Mouse (Mus musculus) CH12.LX (cell line): ENCODE results near the gene Dlst.

Experiments used
- CHD2 ChIP-seq: IDR thresholded peaks from 2 replicates; pipeline ENCODE4 v1.6.1; 2011; ENCODE audit warnings: low read length, improper control_type of control experiment
- CTCF ChIP-seq, 2 experiments: IDR thresholded peaks in 1 of 2; conservative IDR thresholded peaks in 1 of 2; 2 replicates each; pipeline ENCODE4 v1.5.1; 2011 to 2012; ENCODE audit warnings: low read depth in 2 of 2, low read length in 2 of 2, improper control_type of control experiment in 1 of 2, inconsistent platforms in 1 of 2, mild to moderate bottlenecking in 1 of 2, moderate library complexity in 1 of 2
- E2F4 ChIP-seq: IDR thresholded peaks from 2 replicates; pipeline ENCODE4 v1.6.1; 2011; ENCODE audit warnings: low read depth, low read length, improper control_type of control experiment; ENCODE audit not compliant: insufficient replicate concordance
- EP300 ChIP-seq: IDR thresholded peaks from 2 replicates; pipeline ENCODE4 v1.6.1; 2011; ENCODE audit warnings: low read length, improper control_type of control experiment
- HCFC1 ChIP-seq: IDR thresholded peaks from 2 replicates; pipeline ENCODE4 v1.6.1; 2012; ENCODE audit warnings: low read depth, mild to moderate bottlenecking, inconsistent platforms, low read length, improper control_type of control experiment
- MAFK ChIP-seq: IDR thresholded peaks from 2 replicates; pipeline ENCODE4 v1.6.1; 2011; ENCODE audit warnings: low read length, improper control_type of control experiment; ENCODE audit not compliant: insufficient replicate concordance
- MAX ChIP-seq: IDR thresholded peaks from 2 replicates; pipeline ENCODE4 v1.6.1; 2011; ENCODE audit warnings: low read length, improper control_type of control experiment
- MXI1 ChIP-seq: IDR thresholded peaks from 2 replicates; pipeline ENCODE4 v1.6.1; 2011; ENCODE audit warnings: mild to moderate bottlenecking, low read depth, low read length, improper control_type of control experiment
- NRF1 ChIP-seq: IDR thresholded peaks from 2 replicates; pipeline ENCODE4 v1.6.1; 2014; ENCODE audit warnings: low read depth, mild to moderate bottlenecking, inconsistent platforms, low read length, improper control_type of control experiment, moderate library complexity
- POLR2A ChIP-seq: IDR thresholded peaks from 2 replicates; pipeline ENCODE4 v1.6.1; 2011; ENCODE audit warnings: low read depth, mild to moderate bottlenecking, improper control_type of control experiment, low read length
- USF1 ChIP-seq: IDR thresholded peaks from 2 replicates; pipeline ENCODE4 v1.6.1; 2014; ENCODE audit warnings: low read depth, mild to moderate bottlenecking, inconsistent platforms, low read length, improper control_type of control experiment
- ZKSCAN1 ChIP-seq: IDR thresholded peaks from 2 replicates; pipeline ENCODE4 v1.6.1; 2012; ENCODE audit warnings: low read depth, inconsistent platforms, low read length, improper control_type of control experiment, borderline replicate concordance
- ZNF384 ChIP-seq: IDR thresholded peaks from 2 replicates; pipeline ENCODE4 v1.6.1; 2012; ENCODE audit warnings: low read depth, low read length, improper control_type of control experiment, inconsistent platforms

GRCm38 (mm10) chr12:85166631-85167030 lies 56.0 kb downstream of the Dlst start:
- no peak for TF ChIP-seq EP300
- no peak for TF ChIP-seq NRF1
- no peak for TF ChIP-seq ZNF384
- TF ChIP-seq HCFC1 = no peak
- no peak for TF ChIP-seq CTCF (conservative IDR thresholded peaks at IDR 0.05 in 1 of 2, IDR thresholded peaks at IDR 0.05 in 1 of 2; ENCODE audit: low read depth in 2 of 2, low read length in 2 of 2)
- no peak for TF ChIP-seq MAFK
- TF ChIP-seq ZKSCAN1 = no peak
- TF ChIP-seq POLR2A = no peak
- no peak for TF ChIP-seq MAX
- TF ChIP-seq E2F4 = no peak
- no peak for TF ChIP-seq USF1
- no peak for TF ChIP-seq CHD2
- TF ChIP-seq MXI1 = no peak
